ENCODE assay signal across 23 mouse cellular contexts in the genomic region with DNA sequence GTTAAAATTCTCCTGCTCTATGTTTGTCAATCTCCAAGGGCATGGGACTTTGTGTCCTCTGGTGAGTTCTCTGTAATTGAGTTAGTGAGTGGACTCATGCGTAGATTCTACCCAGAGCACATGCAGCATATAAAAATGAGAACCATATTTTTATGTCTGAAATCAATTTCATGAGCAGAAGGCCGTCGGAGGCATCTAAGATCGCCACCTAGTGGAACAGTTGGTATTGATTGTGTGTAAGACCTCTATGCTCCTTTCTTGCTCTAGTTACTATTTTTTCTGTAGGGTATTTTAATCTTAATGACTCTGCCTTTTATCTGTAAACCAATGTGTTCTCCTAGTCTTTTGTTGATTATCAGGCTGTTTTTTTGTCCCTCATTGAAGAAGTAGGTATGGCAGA. TPM values are rescaled to one million over a fixed set of nuclear protein-coding genes. Genes with fewer than 3 reads are reported as not detected.
DNase-seq lines count a peak whose midpoint lies in the region; ATAC-seq and TF ChIP-seq lines count a peak whose summit lies in the region.
"Not testable (repeated sequence)": the region's sequence is repeated elsewhere in the genome, so short reads cannot be mapped to it uniquely, and the experiment has no call there.
"Had no signal": no experiment of that assay in that cellular context is flagged by ENCODE, and none has a peak within 500 bp of the region (broad histone marks: within the 10 kb centered on the region; RNA-seq: fewer than 3 reads in every experiment).

No protein-coding gene starts in this region.

- not testable (repeated sequence) for H3K4me2 ChIP-seq in kidney, postnatal 0 days (ENCODE audit: low read length); midbrain, embryonic 11.5 days

- ATAC-seq in kidney, postnatal 0 days (replicated peaks; ENCODE audit: low FRiP score, low read depth); midbrain, embryonic 11.5 days (ENCODE audit: low FRiP score): not testable (repeated sequence)

- TF ChIP-seq CTCF in kidney, postnatal 0 days (IDR thresholded peaks at IDR 0.05; ENCODE audit: low read depth), result peak; percentile 39; the same call in 1 of the 2 replicates

- not testable (repeated sequence) for H3K36me3 ChIP-seq in heart, embryonic 10.5 days; kidney, postnatal 0 days (ENCODE audit: insufficient read depth, low read length); midbrain, embryonic 11.5 days (ENCODE audit: control insufficient read depth, insufficient read depth, low read length)

- H3K4me3 ChIP-seq in heart, embryonic 10.5 days; kidney, postnatal 0 days (replicated peaks; ENCODE audit: low read depth, low read length); midbrain, embryonic 11.5 days (ENCODE audit: low read depth, low read length): not testable (repeated sequence)

- DNase-seq in A20 (ENCODE audit: low read depth, low spot score) (peak; percentile 26), R1 (ENCODE audit: low read depth, low spot score) (peak; percentile 32)
- DNase-seq in cerebellum, postnatal 14 days, result peak; percentile 9 to 19
- peak; percentile 79 for DNase-seq in heart, embryonic 10.5 days (ENCODE audit: low spot score)
- DNase-seq in kidney, postnatal 0 days (ENCODE audit: low spot score), result not testable (repeated sequence)
- DNase-seq in left cerebral cortex, postnatal 4 days, result peak; percentile 3
- DNase-seq in midbrain, embryonic 11.5 days (ENCODE audit: low spot score, missing footprints), result peak; percentile 83

- H3K9me3 ChIP-seq in heart, embryonic 10.5 days, result peaks cover 18% of the 10 kb centered on the region
- H3K9me3 ChIP-seq in kidney, postnatal 0 days (replicated peaks; ENCODE audit: low read length); midbrain, embryonic 11.5 days (ENCODE audit: control insufficient read depth, low read length): not testable (repeated sequence)

- H3K9ac ChIP-seq in kidney, postnatal 0 days (ENCODE audit: low read depth, low read length); midbrain, embryonic 11.5 days (ENCODE audit: low read length): not testable (repeated sequence)

- 39% methylated on average over 4 of the region's 4 CpGs for WGBS in heart, embryonic 10.5 days
- WGBS in kidney, postnatal 0 days, result 41% methylated on average over 4 of the region's 4 CpGs
- WGBS in midbrain, embryonic 11.5 days, result 44% methylated on average over 4 of the region's 4 CpGs

- H3K4me1 ChIP-seq in heart, embryonic 10.5 days; kidney, postnatal 0 days (replicated peaks; ENCODE audit: insufficient read depth, low read length); midbrain, embryonic 11.5 days (ENCODE audit: control insufficient read depth, insufficient read depth, low read length): not testable (repeated sequence)

- not testable (repeated sequence) for H3K27me3 ChIP-seq in heart, embryonic 10.5 days (ENCODE audit: insufficient read depth, poor library complexity, severe bottlenecking); kidney, postnatal 0 days (ENCODE audit: insufficient read depth, low read length); midbrain, embryonic 11.5 days (ENCODE audit: control insufficient read depth, insufficient read depth, low read length)

- not testable (repeated sequence) for H3K27ac ChIP-seq in heart, embryonic 10.5 days; kidney, postnatal 0 days; midbrain, embryonic 11.5 days (ENCODE audit: low read depth, low read length)

- intact Hi-C loops in left cerebral cortex, postnatal 4 days (cut with DNase I), result not testable (repeated sequence)

RNA-seq across cellular contexts. Expression of a gene that starts 18.5 kb away (rescaled TPM):
- polyA plus RNA-seq in heart, embryonic 10.5 days (2016; fragmentation: Nextera tagmentation; extraction: Ambion mirVana), result not detected in 2 replicates
- not detected in 2 replicates for polyA plus RNA-seq in kidney, postnatal 0 days (2015; fragmentation: Nextera tagmentation; extraction: Ambion mirVana)
- total RNA-seq in left cerebral cortex, postnatal 4 days (2021), result not detected
- polyA plus RNA-seq in midbrain, embryonic 11.5 days (2014; fragmentation: Nextera tagmentation; extraction: Ambion mirVana), result not detected in 2 replicates
- total RNA-seq: ES-E14; gastrocnemius, postnatal 4 days; hematopoietic stem cell, adult 5-6 weeks; layer of hippocampus, adult 8-10 months; left cerebral cortex, adult 18-20 months; monocyte, adult 5-6 weeks had no signal
- polyA plus RNA-seq: activated CD4-positive, CD25-positive, alpha-beta regulatory T cell, adult 4 months; C2C12; forebrain, embryonic 13.5 days; heart, embryonic 12.5 days; limb, embryonic 13.5 days; liver, embryonic 15.5 days; midbrain, embryonic 10.5 days; neural tube, embryonic 12.5 days; spleen, adult 2 months; stomach, embryonic 15.5 days had no signal

RNA-seq across cellular contexts. Expression of a gene that starts 23.2 kb away (rescaled TPM):
- polyA plus RNA-seq in heart, embryonic 10.5 days (2016; fragmentation: Nextera tagmentation; extraction: Ambion mirVana), result 0.16 and 0.48 TPM in 2 replicates
- not detected in 2 replicates for polyA plus RNA-seq in kidney, postnatal 0 days (2015; fragmentation: Nextera tagmentation; extraction: Ambion mirVana)
- not detected for total RNA-seq in left cerebral cortex, postnatal 4 days (2021)
- polyA plus RNA-seq in midbrain, embryonic 11.5 days (2014; fragmentation: Nextera tagmentation; extraction: Ambion mirVana), result not detected in 2 replicates
- total RNA-seq: gastrocnemius, postnatal 4 days; hematopoietic stem cell, adult 5-6 weeks; layer of hippocampus, adult 8-10 months; left cerebral cortex, adult 18-20 months; monocyte, adult 5-6 weeks had no signal
- polyA plus RNA-seq: activated CD4-positive, CD25-positive, alpha-beta regulatory T cell, adult 4 months; forebrain, embryonic 13.5 days; liver, embryonic 15.5 days; midbrain, embryonic 10.5 days; neural tube, embryonic 12.5 days; spleen, adult 2 months; stomach, embryonic 15.5 days had no signal

RNA-seq across cellular contexts. Expression of a gene that starts 56.5 kb away (rescaled TPM):
- not detected in 2 replicates for polyA plus RNA-seq in heart, embryonic 10.5 days (2016; fragmentation: Nextera tagmentation; extraction: Ambion mirVana)
- polyA plus RNA-seq in kidney, postnatal 0 days (2015; fragmentation: Nextera tagmentation; extraction: Ambion mirVana), result not detected in 2 replicates
- not detected for total RNA-seq in left cerebral cortex, postnatal 4 days (2021)
- polyA plus RNA-seq in midbrain, embryonic 11.5 days (2014; fragmentation: Nextera tagmentation; extraction: Ambion mirVana), result not detected in 2 replicates
- total RNA-seq: ES-E14; gastrocnemius, postnatal 4 days; hematopoietic stem cell, adult 5-6 weeks; layer of hippocampus, adult 8-10 months; left cerebral cortex, adult 18-20 months; monocyte, adult 5-6 weeks had no signal
- polyA plus RNA-seq: activated CD4-positive, CD25-positive, alpha-beta regulatory T cell, adult 4 months; C2C12; forebrain, embryonic 13.5 days; heart, embryonic 12.5 days; limb, embryonic 13.5 days; liver, embryonic 15.5 days; midbrain, embryonic 10.5 days; neural tube, embryonic 12.5 days; spleen, adult 2 months; stomach, embryonic 15.5 days had no signal
